Mouse (Mus musculus): ENCODE measurements around the gene Peli1. TPM values are rescaled to one million over a fixed set of nuclear protein-coding genes. Genes with fewer than 3 reads are reported as not detected.
"Not testable (repeated sequence)": the region's sequence is repeated elsewhere in the genome, so short reads cannot be mapped to it uniquely, and the experiment has no call there.

Peli1 gene
- total RNA-seq, 2 experiments from 2014 or later, result 21.0 to 23.3 TPM

- intact Hi-C loops (cut with DNase I), result no loop called here
- DNase-seq, result no peak
Measured at GRCm38 (mm10) chr11:21139453-21139852, 48.4 kb downstream of the Peli1 start.

- intact Hi-C loops (cut with DNase I), result no loop called here
- no peak for DNase-seq
Measured at GRCm38 (mm10) chr11:21141242-21141641, 50.2 kb downstream of the Peli1 start.

- DNase-seq, result no peak
- intact Hi-C loops (cut with DNase I), result no loop called here
Measured at GRCm38 (mm10) chr11:21141755-21142154, 50.7 kb downstream of the Peli1 start.

GRCm38 (mm10) chr11:21149476-21149875, 58.4 kb downstream of the Peli1 start:
- intact Hi-C loops (cut with DNase I), result no loop called here
- no peak for DNase-seq

- no peak for DNase-seq
- intact Hi-C loops (cut with DNase I), result no loop called here
Measured at GRCm38 (mm10) chr11:21150316-21150715, 59.2 kb downstream of the Peli1 start.

GRCm38 (mm10) chr11:21151672-21152071, 60.6 kb downstream of the Peli1 start:
- intact Hi-C loops (cut with DNase I), result no loop called here
- DNase-seq, result no peak

GRCm38 (mm10) chr11:21153111-21153510, 62.0 kb downstream of the Peli1 start:
- intact Hi-C loops (cut with DNase I), result no loop called here
- DNase-seq, result no peak

- DNase-seq, result no peak
- intact Hi-C loops (cut with DNase I), result no loop called here
Measured at GRCm38 (mm10) chr11:21157595-21157994, 66.5 kb downstream of the Peli1 start.

- DNase-seq, result no peak
- intact Hi-C loops (cut with DNase I), result no loop called here
Measured at GRCm38 (mm10) chr11:21162093-21162492, 71.0 kb downstream of the Peli1 start.

- no peak for DNase-seq
- intact Hi-C loops (cut with DNase I), result no loop called here
Measured at GRCm38 (mm10) chr11:21163143-21163542, 72.1 kb downstream of the Peli1 start.

- DNase-seq, result peak in 1 of 2 experiments; percentile 14
- intact Hi-C loops (cut with DNase I), result no loop called here
Measured at GRCm38 (mm10) chr11:21163673-21164072, 72.6 kb downstream of the Peli1 start.

- intact Hi-C loops (cut with DNase I), result no loop called here
- no peak for DNase-seq
Measured at GRCm38 (mm10) chr11:21164312-21164993, 73.4 kb downstream of the Peli1 start.

GRCm38 (mm10) chr11:21164994-21165560, 74.0 kb downstream of the Peli1 start:
- intact Hi-C loops (cut with DNase I), result no loop called here
- DNase-seq, result peak; percentile 20

- DNase-seq, result no peak
- intact Hi-C loops (cut with DNase I), result no loop called here
Measured at GRCm38 (mm10) chr11:21166495-21167096, 75.5 kb downstream of the Peli1 start.

- DNase-seq, result no peak
- intact Hi-C loops (cut with DNase I), result no loop called here
Measured at GRCm38 (mm10) chr11:21168828-21169607, 77.9 kb downstream of the Peli1 start.

- DNase-seq; intact Hi-C loops (cut with DNase I): not testable (repeated sequence)
Measured at GRCm38 (mm10) chr11:21169608-21169860, 78.4 kb downstream of the Peli1 start.

- intact Hi-C loops (cut with DNase I), result no loop called here
Measured at GRCm38 (mm10) chr11:21172281-21172680, 81.2 kb downstream of the Peli1 start.

GRCm38 (mm10) chr11:21173926-21174325, 82.8 kb downstream of the Peli1 start:
- intact Hi-C loops (cut with DNase I), result no loop called here

More at GRCm38 (mm10) chr11:21172281-21172680, 81.2 kb downstream of the Peli1 start:
- no peak for DNase-seq

GRCm38 (mm10) chr11:21174396-21174795, 83.3 kb downstream of the Peli1 start:
- peak; percentile 50 to 51 for DNase-seq
- intact Hi-C loops (cut with DNase I), result no loop called here

More at GRCm38 (mm10) chr11:21173926-21174325, 82.8 kb downstream of the Peli1 start:
- DNase-seq, result no peak

GRCm38 (mm10) chr11:21175063-21175462, 84.0 kb downstream of the Peli1 start:
- intact Hi-C loops (cut with DNase I), result loop anchor here (5.0 kb wide), 1 partner anchor 83 kb away; the partner anchor contains the start of gene Peli1
- no peak for DNase-seq

GRCm38 (mm10) chr11:21176491-21176890, 85.4 kb downstream of the Peli1 start:
- intact Hi-C loops (cut with DNase I), result loop anchor here (5.0 kb wide), 1 partner anchor 84 kb away; the partner anchor contains the start of gene Peli1
- no peak for DNase-seq
